Mouse (Mus musculus) kidney, postnatal 0 days (tissue): ENCODE measurements around the gene Olfr299. TPM values are rescaled to one million over a fixed set of nuclear protein-coding genes. Genes with fewer than 3 reads are reported as not detected.

Experiments used
- ATAC-seq: fragments of 200-750 bp; cut with Nextera tagmentation; replicated peaks from 2 replicates; pipeline ENCODE4 v1.8.0; 2017; ENCODE audit warnings: low read depth, moderate number of reproducible peaks, moderate TSS enrichment, moderate library complexity; ENCODE audit not compliant: low FRiP score
- DNase-seq: peaks from one replicate; pipeline ENCODE4 v3.0.0-alpha.2; 2016; ENCODE audit warnings: low spot score
- H3K27ac ChIP-seq: fragments of 300-500 bp; sonication (generic); 2 replicates; pipeline ENCODE4 v1.5.1; 2014; ENCODE audit warnings: mild to moderate bottlenecking
- H3K27me3 ChIP-seq: fragments of 300-500 bp; sonication (generic); 2 replicates; pipeline ENCODE4 v1.6.1; 2014; ENCODE audit warnings: low read length, mixed read lengths; ENCODE audit not compliant: insufficient read depth
- H3K36me3 ChIP-seq: fragments of 300-500 bp; sonication (generic); 2 replicates; pipeline ENCODE4 v1.6.1; 2014; ENCODE audit warnings: low read length, mixed read lengths; ENCODE audit not compliant: insufficient read depth
- H3K4me1 ChIP-seq: fragments of 300-500 bp; sonication (generic); replicated peaks from 2 replicates; pipeline ENCODE4 v1.6.1; 2014; ENCODE audit warnings: antibody characterized with exemption, low read length, mixed read lengths; ENCODE audit not compliant: insufficient read depth
- H3K4me2 ChIP-seq: fragments of 300-500 bp; sonication (generic); 2 replicates; pipeline ENCODE4 v1.6.1; 2014; ENCODE audit warnings: mild to moderate bottlenecking, low read length, moderate library complexity, mixed read lengths
- H3K4me3 ChIP-seq: fragments of 300-500 bp; sonication (generic); replicated peaks from 2 replicates; pipeline ENCODE4 v1.5.1; 2014; ENCODE audit warnings: low read depth, low read length
- H3K9ac ChIP-seq: fragments of 300-500 bp; sonication (generic); 2 replicates; pipeline ENCODE4 v1.6.1; 2014; ENCODE audit warnings: low read depth, low read length
- H3K9me3 ChIP-seq: fragments of 300-500 bp; sonication (generic); replicated peaks from 2 replicates; pipeline ENCODE4 v1.6.1; 2016; ENCODE audit warnings: low read length, inconsistent platforms, mixed read lengths
- CTCF ChIP-seq: IDR thresholded peaks from 2 replicates; pipeline ENCODE4 v1.5.1; 2016; ENCODE audit warnings: antibody characterized with exemption, low read depth, mild to moderate bottlenecking, moderate library complexity
- WGBS: fragments of 180-500 bp; shearing (Covaris S2); extraction: QIAGEN DNeasy Blood & Tissue Kit; methylation state at CpG from one replicate; pipeline ENCODE4 v1.1.7; 2014; 5-methylcytosine and 5-hydroxymethylcytosine counted together
- polyA plus RNA-seq: library from polyadenylated mRNA; unstranded; fragments of >200 nt; fragmentation: Nextera tagmentation; extraction: Ambion mirVana; gene quantifications from 2 replicates; pipeline ENCODE4 v1.2.1, GENCODE M21; 2015

Olfr299 gene
- not detected in 2 replicates for polyA plus RNA-seq

DNA sequence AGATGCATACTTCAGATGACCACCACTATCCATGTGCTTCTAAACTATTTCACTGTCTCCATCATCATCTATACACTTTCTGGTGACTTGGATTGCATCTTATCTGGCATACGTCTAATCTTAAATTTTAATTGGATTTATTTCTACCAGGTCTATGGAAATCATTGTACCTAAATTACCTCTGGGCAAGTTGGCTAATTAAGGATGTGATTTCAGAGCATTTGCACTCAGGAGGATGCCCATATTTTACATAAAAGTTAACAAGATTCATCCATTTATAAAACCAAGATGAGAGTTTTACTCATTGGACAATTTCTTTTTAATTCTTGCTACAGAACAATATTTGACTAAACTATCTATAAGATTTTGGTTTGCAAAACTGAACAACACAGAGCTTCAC is at the start of gene Olfr299:
Gene Olfr299 (plus strand): TSS at position 301 of the 400 bp plus-strand sequence.
- DNase-seq (no peak), ATAC-seq (no peak)
- Histone ChIP-seq H3K9ac (no peak within 1 kb of the TSS), H3K4me2 (no peak within 1 kb of the TSS), H3K4me3 (no peak within 1 kb of the TSS), H3K27ac (no peak within 1 kb of the TSS), H3K9me3 (no peaks in the 10 kb centered on the region), H3K4me1 (no peaks in the 10 kb centered on the region), H3K36me3 (no peaks in the 10 kb centered on the region), H3K27me3 (no peaks in the 10 kb centered on the region)
- WGBS: 86% methylated on average over 1 of the region's 1 CpGs
- no peak for TF ChIP-seq CTCF

DNA sequence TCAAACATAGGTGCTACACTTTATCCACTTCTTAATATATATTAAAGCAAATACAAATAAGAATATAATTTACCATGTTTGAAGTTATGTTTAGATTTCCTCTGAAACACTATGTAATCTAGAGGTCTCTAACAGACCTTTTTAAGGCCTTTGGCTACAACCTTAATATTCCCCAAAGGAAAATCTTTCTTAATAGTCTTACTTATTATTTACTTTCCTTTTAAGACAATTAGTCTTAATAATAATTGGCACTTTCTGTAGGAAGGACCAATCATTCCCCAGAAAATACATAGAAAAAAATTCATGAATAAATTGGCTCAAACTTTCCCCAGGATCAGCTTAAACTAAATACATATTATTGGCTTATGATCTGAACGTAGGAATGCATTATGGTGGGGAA is 32.7 kb downstream of the Olfr299 start, which contains the start of gene Olfr298:
Gene Olfr298 (minus strand): TSS at position 101 of the 400 bp plus-strand sequence.
- Histone ChIP-seq H3K4me3 (no peak within 1 kb of the TSS), H3K27ac (no peak within 1 kb of the TSS), H3K36me3 (no peaks in the 10 kb centered on the region), H3K9me3 (no peaks in the 10 kb centered on the region), H3K4me1 (no peaks in the 10 kb centered on the region), H3K9ac (no peak within 1 kb of the TSS), H3K27me3 (no peaks in the 10 kb centered on the region), H3K4me2 (no peak within 1 kb of the TSS)
- TF ChIP-seq CTCF: no peak
- DNase-seq (no peak), ATAC-seq (no peak)
- WGBS: 81% methylated on average over 1 of the region's 1 CpGs

Other genes starting within 250 kb of the Olfr299 start
- not detected in 2 replicates for gene Vmn2r76, start 213.6 kb upstream of the Olfr299 start, polyA plus RNA-seq
- gene Olfr310, start 182.7 kb upstream of the Olfr299 start, polyA plus RNA-seq: not detected in 2 replicates
- not detected in 2 replicates for gene Olfr309, start 146.2 kb upstream of the Olfr299 start, polyA plus RNA-seq
- gene Olfr308, start 134.3 kb upstream of the Olfr299 start, polyA plus RNA-seq: not detected in 2 replicates
- gene Olfr307, start 122.3 kb upstream of the Olfr299 start, polyA plus RNA-seq: not detected in 2 replicates
- not detected in 2 replicates for gene Olfr305, start 93.0 kb upstream of the Olfr299 start, polyA plus RNA-seq
- gene Olfr304, start 73.3 kb upstream of the Olfr299 start, polyA plus RNA-seq: not detected in 2 replicates
- gene Olfr303, start 62.1 kb upstream of the Olfr299 start, polyA plus RNA-seq: not detected in 2 replicates
- not detected in 2 replicates for gene Olfr301, start 56.1 kb upstream of the Olfr299 start, polyA plus RNA-seq
- gene Olfr298, start 32.6 kb downstream of the Olfr299 start, polyA plus RNA-seq: not detected in 2 replicates
- gene Olfr297, start 60.0 kb downstream of the Olfr299 start, polyA plus RNA-seq: not detected in 2 replicates
- not detected in 2 replicates for gene Olfr295, start 123.9 kb downstream of the Olfr299 start, polyA plus RNA-seq
- gene Olfr294, start 156.7 kb downstream of the Olfr299 start, polyA plus RNA-seq: not detected in 2 replicates
- gene Olfr293, start 189.1 kb downstream of the Olfr299 start, polyA plus RNA-seq: not detected in 2 replicates
- gene Olfr292, start 228.4 kb downstream of the Olfr299 start, polyA plus RNA-seq: not detected in 2 replicates